Mouse (Mus musculus) brain, adult 2 months (tissue): ENCODE data around the gene Trpm3.

Source experiments
- DNase-seq: peaks from one replicate; pipeline ENCODE4 v3.0.0; 2011; ENCODE audit warnings: low read depth, low spot score

Trpm3 gene

GRCm38 (mm10) chr19:22920949-22921348, 782.1 kb downstream of the Trpm3 start:
- DNase-seq: peak; percentile 63

- no peak for DNase-seq
Measured at GRCm38 (mm10) chr19:22922871-22923670, 784.2 kb downstream of the Trpm3 start.

GRCm38 (mm10) chr19:22925284-22925683, 786.4 kb downstream of the Trpm3 start:
- peak; percentile 56 for DNase-seq

- DNase-seq: no peak
Measured at GRCm38 (mm10) chr19:22926753-22927152, 787.9 kb downstream of the Trpm3 start.

GRCm38 (mm10) chr19:22928366-22928765, 789.5 kb downstream of the Trpm3 start:
- DNase-seq: no peak

- DNase-seq: peak; percentile 93
Measured at GRCm38 (mm10) chr19:22929768-22930167, 790.9 kb downstream of the Trpm3 start.

GRCm38 (mm10) chr19:22930368-22930834, 791.6 kb downstream of the Trpm3 start:
- DNase-seq: peak; percentile 66

- peak; percentile 84 for DNase-seq
Measured at GRCm38 (mm10) chr19:22931006-22931405, 792.2 kb downstream of the Trpm3 start.

GRCm38 (mm10) chr19:22935067-22935466, 796.2 kb downstream of the Trpm3 start:
- peak; percentile 80 for DNase-seq

- DNase-seq: no peak
Measured at GRCm38 (mm10) chr19:22938848-22939724, 800.2 kb downstream of the Trpm3 start.

- DNase-seq: peak; percentile 64
Measured at GRCm38 (mm10) chr19:22939836-22940235, 801.0 kb downstream of the Trpm3 start.

- DNase-seq: peak; percentile 99
Measured at GRCm38 (mm10) chr19:22940487-22940886, 801.6 kb downstream of the Trpm3 start.

- DNase-seq: no peak
Measured at GRCm38 (mm10) chr19:22940956-22941355, 802.1 kb downstream of the Trpm3 start.

- peak; percentile 55 for DNase-seq
Measured at GRCm38 (mm10) chr19:22952480-22952879, 813.6 kb downstream of the Trpm3 start.

GRCm38 (mm10) chr19:22953191-22953590, 814.3 kb downstream of the Trpm3 start:
- DNase-seq: no peak

GRCm38 (mm10) chr19:22958414-22958813, 819.6 kb downstream of the Trpm3 start:
- DNase-seq: peak; percentile 64

GRCm38 (mm10) chr19:22960450-22961265, 821.8 kb downstream of the Trpm3 start:
- peak; percentile 47 for DNase-seq

- DNase-seq: peak; percentile 61
Measured at GRCm38 (mm10) chr19:22962001-22962708, 823.3 kb downstream of the Trpm3 start.

- peak; percentile 99 for DNase-seq
Measured at GRCm38 (mm10) chr19:22962731-22963130, 823.9 kb downstream of the Trpm3 start.

- DNase-seq: peak; percentile 47
Measured at GRCm38 (mm10) chr19:22963726-22964398, 825.0 kb downstream of the Trpm3 start.
